Mouse (Mus musculus) layer of hippocampus, adult 9-11 months (tissue): ENCODE results near the gene Gm21119.
A peak's percentile ranks its signal among the peaks of the same experiment; 100 is the strongest.
"Not testable (repeated sequence)": the region's sequence is repeated elsewhere in the genome, so short reads cannot be mapped to it uniquely, and the experiment has no call there.

Experiments
- DNase-seq: peaks from one replicate; pipeline ENCODE4 v3.0.0; 2022

The Gm21119 gene

GRCm38 (mm10) chr8:20614619-20615018 is at the start of gene Gm21119:
Gene Gm21119, plus strand, starts transcription at chr8:20614919.
- DNase-seq = not testable (repeated sequence)

DNA sequence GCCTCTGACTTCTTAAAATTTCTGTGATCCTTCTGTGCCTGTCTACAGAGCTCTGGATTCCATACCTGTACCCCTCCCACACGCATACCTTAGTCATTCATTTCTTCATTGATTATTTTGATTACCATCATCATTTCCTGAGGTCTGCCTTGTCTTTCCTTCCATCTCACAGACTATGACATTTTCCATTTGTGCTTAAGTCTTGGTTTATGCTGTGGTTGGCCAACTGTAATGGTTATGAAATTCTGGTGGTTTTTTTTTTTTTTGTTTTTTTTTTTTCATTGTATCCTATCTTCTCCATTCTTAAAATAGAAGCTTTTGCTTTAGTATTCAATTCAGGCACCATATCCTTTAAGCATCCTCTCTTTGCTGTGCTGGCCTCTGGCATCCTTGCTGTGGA is 48.0 kb upstream of the Gm21119 start:
- DNase-seq = not testable (repeated sequence)

DNA sequence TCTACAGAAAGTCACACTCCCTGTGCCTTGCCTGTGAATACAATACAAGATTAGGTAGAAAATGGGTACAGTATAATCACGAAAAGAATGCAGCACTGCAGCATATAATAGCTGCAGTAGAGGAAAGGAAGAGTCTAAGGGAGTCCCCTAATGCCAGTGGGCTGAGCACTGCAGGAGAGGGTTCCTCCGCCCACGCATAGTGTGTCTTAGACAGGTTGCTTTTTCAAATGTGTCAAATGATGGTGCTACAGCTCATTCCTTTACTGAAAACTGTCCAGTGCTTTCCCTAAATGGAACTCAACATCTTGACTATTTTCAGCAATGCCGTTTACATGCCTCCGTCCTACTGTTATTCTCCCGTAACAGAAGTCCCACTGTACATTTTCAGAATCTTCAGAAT is 33.6 kb upstream of the Gm21119 start:
- DNase-seq = not testable (repeated sequence)

- DNase-seq = not testable (repeated sequence)
Observed at GRCm38 (mm10) chr8:20582772-20583171, 31.9 kb upstream of the Gm21119 start.

GRCm38 (mm10) chr8:20588268-20589177 is 26.2 kb upstream of the Gm21119 start:
- peak; percentile 10 for DNase-seq

GRCm38 (mm10) chr8:20589178-20589539 is 25.6 kb upstream of the Gm21119 start:
- peak; percentile 36 for DNase-seq

DNA sequence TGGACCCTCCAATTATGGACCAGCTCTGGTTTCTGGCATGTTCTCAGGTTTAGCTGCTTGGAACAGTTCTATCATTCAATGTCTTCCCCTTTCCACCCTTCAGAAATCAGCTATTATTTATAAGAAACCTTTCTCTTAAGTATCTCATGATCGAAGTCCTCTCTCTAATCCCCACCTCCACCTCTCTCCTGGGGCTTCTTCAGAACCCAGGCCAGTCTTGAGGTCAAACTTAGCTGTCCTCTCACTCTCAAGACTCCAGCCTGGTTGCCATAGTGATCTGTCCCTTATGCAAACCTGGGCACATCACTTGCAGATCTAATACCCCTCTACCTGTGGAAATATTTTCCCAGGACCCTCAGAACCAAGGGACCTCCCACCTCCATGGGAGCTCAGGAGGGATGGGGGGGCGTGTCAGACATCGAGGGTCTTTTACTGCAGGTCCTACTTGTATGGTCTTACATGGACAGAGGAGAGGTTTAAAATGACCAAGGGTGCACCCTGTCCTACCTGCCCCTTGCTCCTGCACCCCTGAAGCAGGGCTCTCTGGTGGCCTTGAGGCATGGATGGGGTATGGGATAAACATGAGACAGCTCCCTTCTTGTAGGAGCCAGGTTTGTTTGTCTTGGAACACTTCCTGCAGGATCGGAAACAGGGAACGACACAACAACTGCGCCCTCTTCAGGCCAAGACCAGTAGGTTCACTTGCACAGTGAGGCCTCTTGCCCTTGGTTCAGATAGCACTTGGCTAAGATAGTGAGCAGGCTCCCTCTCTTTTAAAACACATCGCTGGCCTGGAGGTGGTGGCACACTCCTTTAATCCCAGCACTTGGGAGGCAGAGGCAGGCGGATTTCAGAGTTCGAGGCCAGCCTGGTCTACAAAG is 24.4 kb upstream of the Gm21119 start:
- peak; percentile 13 for DNase-seq

DNA sequence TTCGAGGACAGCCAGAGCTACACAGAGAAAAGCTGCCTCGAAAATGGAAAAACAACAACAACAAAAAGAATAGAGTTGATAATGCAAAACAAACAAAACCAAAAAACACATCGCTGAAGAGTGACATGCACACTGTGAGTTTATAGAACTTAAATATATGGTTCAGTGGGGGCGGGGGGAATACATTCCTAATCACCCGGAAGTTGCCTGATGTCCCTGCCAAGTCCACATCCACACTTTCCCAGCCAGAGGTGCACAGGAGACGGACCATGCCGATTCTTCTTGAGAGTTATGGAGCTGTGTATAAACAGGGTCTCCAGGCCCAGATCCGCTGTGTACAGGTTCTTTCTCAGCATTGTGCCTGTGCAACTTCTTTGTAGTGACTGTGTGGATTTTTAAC is 23.7 kb upstream of the Gm21119 start:
- DNase-seq = not testable (repeated sequence)

GRCm38 (mm10) chr8:20592732-20593272 is 21.9 kb upstream of the Gm21119 start:
- DNase-seq = peak; percentile 53

DNA sequence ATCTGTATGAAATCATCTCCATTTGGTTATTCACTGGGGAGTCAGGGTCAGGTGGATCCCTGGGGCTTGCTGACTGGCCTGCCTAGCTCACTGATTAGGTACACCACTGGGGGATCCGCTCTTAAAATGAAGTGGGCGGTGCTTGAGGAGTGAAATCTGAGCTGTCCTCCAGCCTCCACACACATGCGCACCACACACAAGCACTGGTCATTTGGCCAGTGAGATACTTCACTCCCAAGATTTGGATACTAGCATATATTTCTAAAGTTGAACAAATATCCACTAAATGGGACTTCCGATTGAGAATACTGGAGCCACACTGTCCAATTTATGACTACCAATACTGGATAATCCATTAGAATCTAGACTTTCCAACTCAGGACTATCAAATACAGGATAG is 20.9 kb upstream of the Gm21119 start:
- peak; percentile 47 for DNase-seq

DNA sequence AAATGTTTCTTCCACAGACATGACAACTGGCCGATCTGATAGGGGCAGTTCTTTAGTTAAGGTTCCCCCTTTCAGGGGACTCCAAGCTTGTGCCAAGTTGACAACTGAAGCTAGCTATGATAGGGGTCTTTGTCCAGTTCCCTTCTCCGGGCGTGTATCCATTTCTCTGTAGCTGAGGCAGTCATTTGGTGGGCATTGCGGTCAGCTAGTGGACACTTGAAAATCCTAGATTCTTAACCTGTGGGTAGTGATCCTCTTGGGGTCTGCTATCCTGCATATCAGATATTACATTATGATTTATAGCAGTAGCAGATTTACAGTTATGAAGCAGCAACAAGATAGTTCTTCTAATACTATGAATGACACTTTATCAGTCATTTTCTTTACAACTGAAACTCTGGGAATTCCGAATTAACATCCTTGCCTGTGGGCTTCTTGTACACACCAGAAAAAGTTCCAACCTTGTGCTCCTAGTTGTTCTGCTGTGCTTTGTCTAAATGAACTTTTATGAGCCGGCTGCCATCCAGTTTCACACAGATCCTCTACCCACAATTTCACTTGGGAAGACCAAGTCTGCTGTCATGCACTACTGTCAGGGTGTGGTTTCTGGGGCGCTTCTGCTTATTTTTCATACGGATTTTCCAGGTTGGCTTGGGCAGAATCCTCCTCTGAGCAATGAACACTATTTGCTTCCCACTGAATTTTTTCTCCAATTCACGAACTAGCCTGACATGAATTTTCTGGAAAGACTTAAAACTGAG is 18.5 kb upstream of the Gm21119 start:
- DNase-seq = peak; percentile 14

- peak; percentile 61 for DNase-seq
Observed at GRCm38 (mm10) chr8:20596842-20597708, 17.6 kb upstream of the Gm21119 start.

DNA sequence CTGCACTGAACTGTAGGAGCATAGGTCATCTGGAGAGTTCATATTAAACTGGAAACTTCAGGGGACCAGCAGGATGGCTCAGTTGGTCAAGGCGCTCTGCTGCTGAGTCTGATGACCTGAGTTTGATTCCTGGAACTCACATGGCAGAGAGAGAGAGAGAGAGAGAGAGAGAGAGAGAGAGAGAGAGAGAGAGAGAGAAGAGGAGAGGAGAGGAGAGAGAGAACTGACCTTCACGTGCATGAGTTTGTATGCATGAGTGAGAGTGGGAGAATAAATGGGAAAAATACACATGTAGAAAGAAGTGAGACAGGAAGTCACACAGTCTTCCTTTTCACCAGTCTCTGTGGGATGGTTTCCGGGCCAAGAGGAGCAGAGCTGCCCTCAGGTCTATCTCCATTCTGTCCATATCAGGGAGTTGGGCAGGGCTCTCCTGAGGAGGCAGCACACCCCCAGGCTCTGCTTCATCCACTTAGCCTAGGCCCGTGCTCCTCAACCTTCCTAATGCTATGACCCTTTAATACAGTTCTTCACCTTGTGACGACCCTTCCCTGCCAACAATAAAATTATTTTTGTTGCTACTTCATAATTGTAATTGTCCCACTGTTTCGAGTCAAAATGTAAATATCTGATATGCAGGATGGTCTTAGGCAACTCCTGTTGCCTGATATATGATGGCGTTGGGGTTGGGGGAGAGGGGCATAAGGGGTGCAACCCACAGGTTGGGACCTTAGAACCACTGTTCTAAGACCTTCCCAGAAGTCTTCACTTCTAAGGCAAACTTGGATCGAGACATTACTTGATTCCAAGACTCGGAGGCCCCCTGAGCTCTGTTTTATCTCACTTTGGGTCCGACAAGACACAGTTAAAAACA is 16.2 kb upstream of the Gm21119 start:
- not testable (repeated sequence) for DNase-seq

GRCm38 (mm10) chr8:20599350-20599749 is 15.4 kb upstream of the Gm21119 start:
- DNase-seq = not testable (repeated sequence)

DNA sequence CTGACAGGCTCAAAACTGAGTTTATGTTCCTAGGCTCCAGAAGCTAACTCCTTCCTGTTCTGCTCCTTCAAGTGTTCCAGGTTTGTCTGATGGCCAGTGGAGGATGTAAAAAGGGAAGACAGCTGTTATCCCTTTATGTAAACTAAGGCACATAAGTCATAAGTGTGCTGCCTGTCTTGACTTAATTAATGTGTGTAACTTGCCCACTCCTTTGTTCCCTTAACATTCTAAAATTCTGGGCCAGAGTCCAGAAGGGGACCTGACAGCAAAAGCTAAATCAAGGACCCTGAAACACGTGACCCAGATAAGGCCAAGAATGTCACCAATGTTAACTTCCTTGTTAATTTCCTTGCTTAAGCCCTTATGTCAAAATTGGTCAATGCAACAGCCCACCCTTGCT is 3.9 kb upstream of the Gm21119 start:
- not testable (repeated sequence) for DNase-seq

- DNase-seq = not testable (repeated sequence)
Observed at GRCm38 (mm10) chr8:20612721-20613120, 2.0 kb upstream of the Gm21119 start.

GRCm38 (mm10) chr8:20630766-20631165 is 16.0 kb downstream of the Gm21119 start:
- not testable (repeated sequence) for DNase-seq

- not testable (repeated sequence) for DNase-seq
Observed at GRCm38 (mm10) chr8:20637931-20638330, 23.2 kb downstream of the Gm21119 start.

DNA sequence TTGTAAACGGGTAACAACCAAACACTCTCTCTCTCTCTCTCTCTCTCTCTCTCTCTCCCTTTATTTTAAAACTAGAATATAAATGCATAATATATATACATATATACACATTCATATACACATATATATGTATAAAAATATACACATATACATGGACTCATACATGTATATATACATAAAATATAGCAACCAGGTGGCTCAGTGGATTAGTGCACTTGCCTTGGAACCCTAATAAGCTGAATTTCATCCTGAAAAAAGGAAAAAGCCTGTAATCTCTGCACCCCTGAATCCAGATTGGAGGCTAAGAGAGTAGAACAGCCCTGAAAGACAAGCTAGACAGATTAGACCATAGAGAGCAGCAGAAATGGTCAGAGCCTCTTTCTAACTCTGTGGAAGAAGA is 28.8 kb downstream of the Gm21119 start:
- not testable (repeated sequence) for DNase-seq

- not testable (repeated sequence) for DNase-seq
Observed at GRCm38 (mm10) chr8:20652976-20653375, 38.3 kb downstream of the Gm21119 start.
